Mouse (Mus musculus) monocyte, adult 2 months (primary cell): ENCODE data around the gene Bivm.

Experiments used
- DNase-seq, 2 experiments: peaks; one replicate each; pipeline ENCODE4 v3.0.0; 2022; ENCODE audit warnings: low spot score in 2 of 2, low read depth in 1 of 2

The Bivm gene

DNA sequence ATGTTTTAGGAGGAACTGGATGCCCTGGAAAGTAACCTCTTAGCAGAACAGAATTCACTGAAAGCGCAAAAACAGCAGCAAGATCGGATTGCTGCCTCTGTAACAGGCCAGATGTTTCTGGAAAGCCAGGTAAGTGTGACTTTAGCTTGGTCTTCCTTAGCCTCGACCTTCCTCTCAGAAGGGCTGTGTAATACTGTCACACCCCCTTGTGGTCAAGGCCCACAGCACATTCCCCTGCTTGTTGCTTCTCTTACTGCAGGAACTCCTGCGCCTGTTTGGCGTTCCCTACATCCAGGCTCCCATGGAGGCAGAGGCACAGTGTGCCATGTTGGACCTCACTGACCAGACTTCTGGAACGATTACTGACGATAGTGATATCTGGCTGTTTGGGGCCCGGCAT, 55.1 kb downstream of the Bivm start:
- no peak for DNase-seq

DNA sequence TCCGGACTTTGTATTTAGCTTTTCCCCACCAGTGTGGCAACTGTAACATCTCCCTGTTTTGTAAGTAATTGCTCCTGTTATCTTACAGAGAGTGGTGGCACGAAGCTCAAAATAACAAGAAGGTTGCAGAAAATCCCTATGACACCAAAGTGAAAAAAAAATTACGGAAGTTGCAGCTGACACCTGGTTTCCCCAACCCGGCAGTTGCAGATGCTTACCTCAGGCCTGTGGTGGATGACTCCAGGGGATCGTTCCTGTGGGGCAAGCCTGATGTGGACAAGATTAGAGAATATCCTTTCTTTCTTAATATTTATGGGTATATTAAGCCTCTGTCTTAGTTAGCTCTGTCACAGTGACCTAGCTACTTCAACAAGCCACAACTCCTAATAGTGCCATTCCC, 59.3 kb downstream of the Bivm start:
- DNase-seq = no peak

DNA sequence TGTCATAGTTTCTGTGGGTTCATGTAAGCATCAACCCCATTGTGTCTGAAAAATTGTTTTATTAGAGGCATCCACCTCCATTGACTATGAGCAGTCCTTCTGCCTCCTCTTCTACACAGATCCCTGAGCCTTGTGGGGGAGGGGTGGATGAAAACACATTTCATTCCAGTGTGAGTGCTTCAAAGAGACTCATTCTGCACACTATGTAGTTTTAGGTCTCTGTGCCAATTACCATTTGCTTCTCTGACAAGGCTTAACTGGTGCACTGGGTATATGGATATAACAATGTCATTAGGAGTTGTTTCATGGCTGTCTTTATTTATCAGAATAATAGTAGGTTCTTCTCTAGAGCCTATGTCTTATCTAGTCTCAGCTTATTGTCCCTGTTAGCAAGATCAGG, 67.6 kb downstream of the Bivm start:
- DNase-seq = no peak
